Mouse (Mus musculus): Measurements from ENCODE around the gene Jade1. TPM values are rescaled to one million over a fixed set of nuclear protein-coding genes. Genes with fewer than 3 reads are reported as not detected.
A peak's percentile ranks its signal among the peaks of the same experiment; 100 is the strongest.

Gene Jade1
- polyA plus RNA-seq, 1 experiment from 2014 or later: 15.5 TPM

DNA sequence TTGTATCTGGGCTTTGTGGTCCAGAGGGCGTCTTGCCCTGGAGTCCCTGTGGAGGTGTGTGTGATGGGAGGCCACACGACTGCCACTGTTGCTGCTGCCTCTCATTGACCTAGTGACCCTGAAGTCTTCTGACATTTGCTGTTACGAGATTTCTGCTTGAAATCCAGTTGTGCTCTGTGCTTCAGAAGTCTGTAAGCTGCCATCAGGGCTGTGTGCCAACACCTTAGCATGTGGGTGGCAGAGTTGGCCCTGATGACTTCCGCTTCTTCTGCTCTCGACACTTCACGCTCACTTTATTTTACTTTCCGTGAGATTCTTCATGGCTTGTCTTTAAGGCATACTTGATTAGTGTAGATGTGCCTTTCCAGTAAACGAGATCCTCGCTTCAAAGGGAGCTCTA, 42.9 kb downstream of the Jade1 start:
- no peaks in the 10 kb centered on the region for H3K9me3 ChIP-seq
- H3K27ac ChIP-seq (replicated peaks): no peak overlapping the region
- 86% methylated on average over 9 of the region's 9 CpGs for WGBS
- no peaks in the 10 kb centered on the region for H3K27me3 ChIP-seq (replicated peaks; ENCODE audit: low read depth, poor library complexity, severe bottlenecking)
- DNase-seq (ENCODE audit: low spot score): peak; percentile 5
- no peak overlapping the region for H3K4me3 ChIP-seq
- peaks cover 83% of the 10 kb centered on the region for H3K36me3 ChIP-seq (replicated peaks)
- peaks cover 5% of the 10 kb centered on the region for H3K4me1 ChIP-seq

DNA sequence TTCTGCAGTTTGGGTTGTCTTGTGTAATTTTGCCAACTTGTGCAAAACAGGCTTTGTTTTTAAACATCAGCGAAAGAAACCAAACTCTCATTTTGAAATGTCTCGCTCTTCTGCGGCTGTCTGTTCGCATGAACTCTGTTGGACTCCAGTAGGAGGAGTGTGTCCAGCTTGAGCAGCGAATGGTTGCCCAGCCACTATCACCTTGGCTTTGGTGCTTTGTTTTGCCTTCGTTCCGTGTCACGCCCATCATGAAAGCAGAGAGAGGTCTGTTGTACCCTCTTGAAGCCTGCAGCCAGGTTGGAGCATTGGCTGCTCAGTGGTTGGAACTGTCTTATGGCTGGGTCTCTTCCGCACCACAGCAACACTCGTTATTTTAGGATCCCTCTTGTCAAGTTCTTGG, 43.7 kb downstream of the Jade1 start:
- H3K36me3 ChIP-seq (replicated peaks): peaks cover 81% of the 10 kb centered on the region
- peak overlapping the region; percentile 58 for H3K27ac ChIP-seq (replicated peaks)
- no peak for DNase-seq (ENCODE audit: low spot score)
- H3K27me3 ChIP-seq (replicated peaks; ENCODE audit: low read depth, poor library complexity, severe bottlenecking): no peaks in the 10 kb centered on the region
- H3K4me3 ChIP-seq: no peak overlapping the region
- no peaks in the 10 kb centered on the region for H3K9me3 ChIP-seq
- 94% methylated on average over 10 of the region's 10 CpGs for WGBS
- peaks cover 12% of the 10 kb centered on the region for H3K4me1 ChIP-seq

DNA sequence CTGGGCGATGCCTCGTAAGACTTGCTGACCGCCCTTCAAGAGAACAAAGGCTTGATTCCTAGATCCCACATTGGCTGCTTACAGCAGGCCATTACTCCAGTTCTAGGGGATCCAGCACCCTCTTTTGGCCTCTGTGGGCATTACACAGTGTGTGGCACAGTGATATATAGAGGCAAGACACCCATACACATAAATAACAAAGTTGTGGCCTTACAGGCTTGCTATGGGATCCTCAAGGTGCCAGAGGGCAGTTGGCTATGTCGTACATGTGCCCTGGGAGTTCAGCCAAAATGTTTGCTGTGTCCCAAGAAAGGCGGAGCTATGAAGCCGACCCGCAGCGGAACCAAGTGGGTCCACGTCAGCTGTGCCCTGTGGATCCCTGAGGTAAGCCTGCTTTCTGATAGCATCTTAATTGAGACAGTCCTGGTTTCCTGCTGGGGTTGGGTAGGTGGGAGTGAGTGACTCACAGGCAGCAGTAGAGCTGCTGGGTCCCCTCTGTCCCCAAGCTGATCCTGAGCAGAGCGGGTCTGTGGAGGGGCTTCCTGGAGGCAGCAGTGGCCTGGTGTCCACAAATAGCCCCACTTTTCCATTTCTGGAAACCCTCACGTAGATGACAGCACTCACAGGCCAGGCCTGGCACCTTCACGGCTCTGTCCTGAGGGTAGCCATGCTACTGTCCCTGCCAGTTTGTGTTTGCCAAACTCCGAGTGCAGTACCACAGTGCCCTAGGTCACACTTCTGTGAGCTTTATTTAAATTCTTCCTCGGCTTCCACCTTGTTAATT, 44.5 kb downstream of the Jade1 start:
- WGBS: 86% methylated on average over 14 of the region's 14 CpGs
- no peak overlapping the region for H3K4me3 ChIP-seq
- peak; percentile 49 for DNase-seq (ENCODE audit: low spot score)
- peaks cover 81% of the 10 kb centered on the region for H3K36me3 ChIP-seq (replicated peaks)
- no peaks in the 10 kb centered on the region for H3K9me3 ChIP-seq
- H3K27me3 ChIP-seq (replicated peaks; ENCODE audit: low read depth, poor library complexity, severe bottlenecking): no peaks in the 10 kb centered on the region
- H3K4me1 ChIP-seq: peaks cover 12% of the 10 kb centered on the region
- peak overlapping the region; percentile 58 for H3K27ac ChIP-seq (replicated peaks)

GRCm38 (mm10) chr3:41601226-41602020, 45.9 kb downstream of the Jade1 start:
- Histone ChIP-seq H3K27me3 (replicated peaks; ENCODE audit: low read depth, poor library complexity, severe bottlenecking) (no peaks in the 10 kb centered on the region), H3K4me3 (no peak overlapping the region), H3K36me3 (replicated peaks) (peaks cover 81% of the 10 kb centered on the region), H3K4me1 (peaks cover 12% of the 10 kb centered on the region), H3K27ac (replicated peaks) (no peak overlapping the region), H3K9me3 (no peaks in the 10 kb centered on the region)
- WGBS: 82% methylated on average over 9 of the region's 9 CpGs
- peak; percentile 6 for DNase-seq (ENCODE audit: low spot score)

DNA sequence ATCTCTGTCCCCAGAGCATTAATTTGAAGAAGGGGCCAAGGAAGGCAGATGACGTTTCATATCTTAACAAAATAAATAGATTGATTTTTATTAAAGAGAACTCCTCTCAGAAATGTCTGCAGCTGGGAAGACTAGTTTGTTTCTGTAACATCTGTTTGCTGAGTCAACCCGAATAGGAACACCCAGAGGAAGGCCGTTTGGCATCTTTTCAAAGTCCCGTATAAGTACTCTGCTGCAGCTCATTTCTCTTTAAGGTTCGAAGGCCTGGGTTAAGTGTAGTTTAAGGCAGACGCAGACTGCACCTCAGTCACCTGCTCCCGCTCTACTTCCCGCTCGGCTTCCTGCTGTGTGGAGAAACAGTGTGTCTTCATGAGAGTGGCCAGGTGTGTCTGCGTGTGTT, 47.4 kb downstream of the Jade1 start:
- no peaks in the 10 kb centered on the region for H3K9me3 ChIP-seq
- DNase-seq (ENCODE audit: low spot score): no peak
- no peaks in the 10 kb centered on the region for H3K27me3 ChIP-seq (replicated peaks; ENCODE audit: low read depth, poor library complexity, severe bottlenecking)
- WGBS: 73% methylated on average over 10 of the region's 10 CpGs
- H3K4me1 ChIP-seq: peaks cover 12% of the 10 kb centered on the region
- no peak overlapping the region for H3K27ac ChIP-seq (replicated peaks)
- no peak overlapping the region for H3K4me3 ChIP-seq
- H3K36me3 ChIP-seq (replicated peaks): peaks cover 77% of the 10 kb centered on the region

DNA sequence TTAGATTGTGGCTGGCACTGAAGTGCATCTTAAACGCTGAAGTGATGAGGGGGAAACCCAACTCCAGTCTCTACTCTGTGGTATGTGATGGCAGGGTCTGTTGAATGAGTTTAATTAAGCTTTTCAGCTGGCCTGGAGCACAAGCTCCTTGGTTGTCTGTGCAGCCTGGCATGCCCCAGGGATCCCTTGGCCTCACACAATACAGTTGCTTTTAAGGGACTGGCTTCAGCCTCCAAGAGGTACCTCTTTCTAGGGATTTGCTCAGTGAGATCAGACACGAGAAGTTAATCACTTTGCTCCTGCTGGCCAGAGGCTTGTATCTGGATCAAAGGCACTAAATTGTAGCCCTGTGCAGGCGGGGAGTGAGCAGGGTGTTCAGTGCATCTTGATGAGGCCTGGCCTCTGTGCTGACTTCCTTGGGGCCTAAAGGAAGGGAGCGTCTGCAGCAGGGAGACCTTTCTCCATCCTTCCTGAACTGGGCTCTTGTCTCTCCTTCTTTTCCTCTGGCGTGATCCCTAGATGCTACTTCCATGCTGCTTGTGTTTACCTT, 48.0 kb downstream of the Jade1 start:
- DNase-seq (ENCODE audit: low spot score): no peak

GRCm38 (mm10) chr3:41604629-41605321, 49.2 kb downstream of the Jade1 start:
- H3K27ac ChIP-seq (replicated peaks): no peak overlapping the region
- no peaks in the 10 kb centered on the region for H3K9me3 ChIP-seq
- H3K36me3 ChIP-seq (replicated peaks): peaks cover 74% of the 10 kb centered on the region
- WGBS: 94% methylated on average over 12 of the region's 12 CpGs
- H3K27me3 ChIP-seq (replicated peaks; ENCODE audit: low read depth, poor library complexity, severe bottlenecking): no peaks in the 10 kb centered on the region
- H3K4me3 ChIP-seq: no peak overlapping the region
- H3K4me1 ChIP-seq: peaks cover 12% of the 10 kb centered on the region
- no peak for DNase-seq (ENCODE audit: low spot score)

More for the DNA sequence above, 48.0 kb downstream of the Jade1 start:
- Histone ChIP-seq H3K36me3 (replicated peaks) (peaks cover 73% of the 10 kb centered on the region), H3K27me3 (replicated peaks; ENCODE audit: low read depth, poor library complexity, severe bottlenecking) (no peaks in the 10 kb centered on the region), H3K9me3 (no peaks in the 10 kb centered on the region), H3K27ac (replicated peaks) (peak overlapping the region; percentile 30; the same call in 1 of the 2 replicates), H3K4me1 (peaks cover 12% of the 10 kb centered on the region), H3K4me3 (no peak overlapping the region)
- WGBS: 34% methylated on average over 5 of the region's 5 CpGs

- H3K4me3 ChIP-seq: no peak overlapping the region
- no peaks in the 10 kb centered on the region for H3K9me3 ChIP-seq
- DNase-seq (ENCODE audit: low spot score): no peak
- peaks cover 77% of the 10 kb centered on the region for H3K36me3 ChIP-seq (replicated peaks)
- H3K27ac ChIP-seq (replicated peaks): no peak overlapping the region
- WGBS: 90% methylated on average over 13 of the region's 13 CpGs
- H3K4me1 ChIP-seq: peaks cover 12% of the 10 kb centered on the region
- no peaks in the 10 kb centered on the region for H3K27me3 ChIP-seq (replicated peaks; ENCODE audit: low read depth, poor library complexity, severe bottlenecking)
Measured at GRCm38 (mm10) chr3:41605601-41606329, 50.2 kb downstream of the Jade1 start.

- H3K4me3 ChIP-seq: no peak overlapping the region
- no peaks in the 10 kb centered on the region for H3K27me3 ChIP-seq (replicated peaks; ENCODE audit: low read depth, poor library complexity, severe bottlenecking)
- no peak for DNase-seq (ENCODE audit: low spot score)
- 92% methylated on average over 4 of the region's 4 CpGs for WGBS
- H3K9me3 ChIP-seq: no peaks in the 10 kb centered on the region
- no peak overlapping the region for H3K27ac ChIP-seq (replicated peaks)
- peaks cover 78% of the 10 kb centered on the region for H3K36me3 ChIP-seq (replicated peaks)
- H3K4me1 ChIP-seq: peaks cover 12% of the 10 kb centered on the region
Measured at GRCm38 (mm10) chr3:41606330-41606664, 50.8 kb downstream of the Jade1 start.

- Histone ChIP-seq H3K27ac (replicated peaks) (no peak overlapping the region), H3K27me3 (replicated peaks; ENCODE audit: low read depth, poor library complexity, severe bottlenecking) (no peaks in the 10 kb centered on the region), H3K4me1 (peaks cover 12% of the 10 kb centered on the region), H3K36me3 (replicated peaks) (peaks cover 78% of the 10 kb centered on the region), H3K9me3 (no peaks in the 10 kb centered on the region), H3K4me3 (no peak overlapping the region)
- 93% methylated on average over 9 of the region's 9 CpGs for WGBS
- DNase-seq (ENCODE audit: low spot score): no peak
Measured at GRCm38 (mm10) chr3:41607050-41607449, 51.5 kb downstream of the Jade1 start.

DNA sequence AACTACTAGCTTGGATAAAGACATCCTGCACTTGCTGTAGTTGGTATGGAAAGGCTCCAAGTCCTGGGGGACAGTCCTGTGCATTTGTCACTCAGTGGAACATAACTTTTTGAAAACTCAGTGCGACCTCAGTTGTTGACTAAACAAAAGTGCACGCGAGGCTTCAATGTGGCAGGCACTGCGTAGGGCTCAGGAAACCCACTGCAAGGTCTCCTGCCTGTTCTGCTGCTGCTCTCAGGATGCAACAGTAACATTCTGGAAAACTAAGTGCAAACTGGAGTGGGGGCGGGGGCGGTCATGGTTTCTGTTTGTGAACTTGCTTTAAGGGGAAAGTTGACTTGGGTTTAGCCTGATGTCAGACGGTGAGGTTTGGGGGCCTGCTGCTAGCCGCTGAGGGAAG, 51.9 kb downstream of the Jade1 start:
- H3K9me3 ChIP-seq: no peaks in the 10 kb centered on the region
- no peak for DNase-seq (ENCODE audit: low spot score)
- peaks cover 12% of the 10 kb centered on the region for H3K4me1 ChIP-seq
- 95% methylated on average over 8 of the region's 8 CpGs for WGBS
- H3K4me3 ChIP-seq: no peak overlapping the region
- peaks cover 82% of the 10 kb centered on the region for H3K36me3 ChIP-seq (replicated peaks)
- no peak overlapping the region for H3K27ac ChIP-seq (replicated peaks)
- H3K27me3 ChIP-seq (replicated peaks; ENCODE audit: low read depth, poor library complexity, severe bottlenecking): no peaks in the 10 kb centered on the region

DNA sequence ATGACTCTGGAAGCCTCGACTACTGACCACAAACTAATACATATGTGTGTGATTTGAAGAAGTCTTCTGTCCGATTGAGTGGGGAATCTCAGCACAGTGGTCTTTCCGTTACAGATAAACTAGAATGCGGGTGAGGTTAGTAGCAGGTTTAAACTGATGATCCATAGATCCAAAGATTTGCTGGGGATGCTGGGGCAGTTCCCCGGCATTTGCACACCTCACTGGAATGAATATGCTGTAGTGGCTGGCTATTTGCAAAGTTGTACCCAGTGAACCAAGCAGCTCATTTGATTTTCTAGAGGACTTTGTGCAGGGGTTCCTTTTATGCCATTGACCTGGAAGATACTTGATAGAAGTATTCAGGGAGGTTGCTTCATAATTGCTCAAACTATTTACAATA, 53.5 kb downstream of the Jade1 start:
- H3K36me3 ChIP-seq (replicated peaks): peaks cover 92% of the 10 kb centered on the region
- no peak overlapping the region for H3K27ac ChIP-seq (replicated peaks)
- no peak for DNase-seq (ENCODE audit: low spot score)

More for the DNA sequence above, 53.5 kb downstream of the Jade1 start:
- Histone ChIP-seq H3K27me3 (replicated peaks; ENCODE audit: low read depth, poor library complexity, severe bottlenecking) (no peaks in the 10 kb centered on the region), H3K4me3 (no peak overlapping the region), H3K4me1 (peaks cover under 1% of the 10 kb centered on the region), H3K9me3 (no peaks in the 10 kb centered on the region)
- 91% methylated on average over 5 of the region's 5 CpGs for WGBS
